Mouse (Mus musculus) midbrain, embryonic 12.5 days (tissue): Measurements from ENCODE around the gene Csf2rb. TPM values are rescaled to one million over a fixed set of nuclear protein-coding genes. Genes with fewer than 3 reads are reported as not detected.
"Not testable (repeated sequence)": the region's sequence is repeated elsewhere in the genome, so short reads cannot be mapped to it uniquely, and the experiment has no call there.

Experiments
- ATAC-seq: fragments of 200-750 bp; cut with Nextera tagmentation; 2 replicates; pipeline ENCODE4 v1.8.0; 2017; ENCODE audit warnings: low read depth, moderate TSS enrichment, moderate library complexity; ENCODE audit not compliant: low FRiP score
- H3K27ac ChIP-seq: fragments of 300-500 bp; sonication (generic); replicated peaks from 2 replicates; pipeline ENCODE4 v1.5.1; 2016; ENCODE audit warnings: mild to moderate bottlenecking
- H3K27me3 ChIP-seq: fragments of 300-500 bp; sonication (generic); 2 replicates; pipeline ENCODE4 v1.6.1; 2016; ENCODE audit warnings: mild to moderate bottlenecking
- H3K36me3 ChIP-seq: fragments of 300-500 bp; sonication (generic); 2 replicates; pipeline ENCODE4 v1.6.1; 2016
- H3K4me1 ChIP-seq: fragments of 300-500 bp; sonication (generic); 2 replicates; pipeline ENCODE4 v1.6.1; 2016
- H3K4me2 ChIP-seq: fragments of 300-500 bp; sonication (generic); replicated peaks from 2 replicates; pipeline ENCODE4 v1.6.1; 2016; ENCODE audit warnings: mild to moderate bottlenecking, moderate library complexity
- H3K4me3 ChIP-seq: fragments of 300-500 bp; sonication (generic); 2 replicates; pipeline ENCODE4 v1.5.1; 2016; ENCODE audit warnings: mild to moderate bottlenecking
- H3K9ac ChIP-seq: fragments of 300-500 bp; sonication (generic); replicated peaks from 2 replicates; pipeline ENCODE4 v1.6.1; 2016; ENCODE audit warnings: mild to moderate bottlenecking, moderate library complexity
- H3K9me3 ChIP-seq: fragments of 300-500 bp; sonication (generic); 2 replicates; pipeline ENCODE4 v1.6.1; 2016; ENCODE audit warnings: mild to moderate bottlenecking
- WGBS: fragments of 180-500 bp; shearing (Covaris S2); methylation state at CpG from one replicate; pipeline ENCODE4 v1.1.7; 2016; 5-methylcytosine and 5-hydroxymethylcytosine counted together
- polyA plus RNA-seq: library from polyadenylated mRNA; unstranded; fragments of >200 nt; fragmentation: Nextera tagmentation; extraction: Ambion mirVana; gene quantifications from 2 replicates; pipeline ENCODE4 v1.2.1, GENCODE M21; 2016

Gene Csf2rb
- polyA plus RNA-seq, 1 experiment from 2014 or later, result 0.97 TPM

DNA sequence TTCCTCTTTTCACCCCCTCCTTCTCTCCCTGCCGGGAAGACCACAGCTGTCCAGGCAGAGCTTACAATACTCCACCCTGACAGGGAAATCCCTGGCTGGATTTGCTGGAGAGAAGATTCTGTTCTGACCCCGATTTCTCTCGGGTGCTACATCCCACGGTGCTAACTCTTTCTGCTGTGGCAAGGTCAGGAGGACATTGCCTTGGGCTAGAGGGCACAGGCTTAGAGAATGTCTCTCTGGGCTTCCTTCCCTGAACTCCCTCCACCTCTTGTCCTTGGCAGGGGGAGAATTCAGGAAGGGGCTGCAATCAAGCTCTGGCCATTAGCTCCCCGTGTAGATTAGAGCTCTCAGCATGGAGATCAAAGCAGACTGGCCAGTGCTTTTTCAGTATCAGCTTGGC is 15.7 kb upstream of the Csf2rb start:
- Histone ChIP-seq H3K9me3 (no peaks in the 10 kb centered on the region), H3K4me1 (no peaks in the 10 kb centered on the region), H3K27ac (no peak overlapping the region), H3K4me2 (no peak overlapping the region), H3K9ac (no peak overlapping the region), H3K36me3 (no peaks in the 10 kb centered on the region), H3K27me3 (no peaks in the 10 kb centered on the region; the same call in 1 of the 2 replicates), H3K4me3 (no peak overlapping the region)
- ATAC-seq, result no peak
- 42% methylated on average over 5 of the region's 5 CpGs for WGBS

DNA sequence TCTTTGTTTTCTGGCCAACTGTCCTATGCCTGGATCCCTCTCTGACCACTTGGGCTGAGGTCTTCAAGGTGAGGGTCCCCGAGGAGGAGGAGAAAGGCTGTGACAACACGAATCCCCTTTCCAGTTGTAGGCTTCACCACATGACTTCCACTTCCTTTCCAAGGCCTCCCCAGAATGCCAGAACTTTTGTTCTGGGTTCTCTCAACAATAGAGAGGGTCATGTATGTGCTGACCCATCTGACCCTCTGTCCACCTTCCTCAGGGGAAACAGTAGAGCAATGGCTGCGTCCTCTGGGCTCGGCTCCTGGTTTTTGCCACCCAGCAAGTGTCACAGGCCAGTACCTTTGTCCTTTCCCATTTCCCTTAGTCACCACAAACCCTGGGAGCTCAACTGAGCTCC is 14.6 kb upstream of the Csf2rb start:
- Histone ChIP-seq H3K27me3 (no peaks in the 10 kb centered on the region), H3K9me3 (no peaks in the 10 kb centered on the region), H3K36me3 (no peaks in the 10 kb centered on the region), H3K27ac (no peak overlapping the region), H3K4me1 (no peaks in the 10 kb centered on the region), H3K9ac (no peak overlapping the region), H3K4me2 (no peak overlapping the region), H3K4me3 (no peak overlapping the region)
- 80% methylated on average over 4 of the region's 4 CpGs for WGBS
- ATAC-seq, result no peak

DNA sequence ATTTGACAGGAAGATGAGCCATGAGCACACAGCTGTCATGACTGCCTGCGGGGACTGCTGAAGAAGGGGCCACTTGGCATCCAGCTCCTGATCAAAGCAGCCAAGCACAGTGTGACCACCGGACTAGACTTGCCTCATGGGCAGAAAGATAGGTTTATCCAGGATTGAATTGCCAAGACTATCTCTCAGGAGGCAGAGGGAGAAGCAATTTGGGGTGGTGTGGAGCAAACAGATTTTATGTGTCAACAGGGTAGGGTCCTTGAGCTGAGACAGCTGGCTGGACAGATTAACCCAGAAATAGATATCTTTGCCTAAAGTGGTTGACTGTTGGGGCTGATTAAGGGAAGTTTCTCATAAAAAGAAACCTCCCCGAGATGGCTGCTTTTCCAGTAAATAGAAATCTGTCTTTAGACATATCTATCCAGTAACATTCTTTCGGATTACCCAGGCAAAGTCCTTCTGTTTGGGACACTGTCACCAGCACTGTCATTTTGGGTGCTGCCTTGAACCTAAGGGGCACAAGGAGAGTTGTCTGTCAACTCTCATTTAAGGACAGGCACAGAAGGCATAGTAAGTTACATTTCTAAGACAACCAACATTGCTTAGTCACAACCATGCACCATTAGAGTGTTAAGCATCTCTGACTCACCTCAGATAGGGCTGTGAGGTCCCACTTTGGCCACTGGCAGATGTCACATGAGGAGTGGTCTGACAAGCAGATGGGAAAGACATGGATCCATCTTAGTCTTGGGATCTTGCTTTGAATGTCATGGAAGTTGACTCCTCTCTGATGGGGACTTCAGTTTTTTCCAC is 12.9 kb upstream of the Csf2rb start:
- H3K9ac ChIP-seq, ATAC-seq, H3K4me3 ChIP-seq, H3K27me3 ChIP-seq, H3K4me2 ChIP-seq, H3K9me3 ChIP-seq, H3K36me3 ChIP-seq, H3K4me1 ChIP-seq, H3K27ac ChIP-seq: not testable (repeated sequence)
- WGBS, result 81% methylated on average over 4 of the region's 4 CpGs

DNA sequence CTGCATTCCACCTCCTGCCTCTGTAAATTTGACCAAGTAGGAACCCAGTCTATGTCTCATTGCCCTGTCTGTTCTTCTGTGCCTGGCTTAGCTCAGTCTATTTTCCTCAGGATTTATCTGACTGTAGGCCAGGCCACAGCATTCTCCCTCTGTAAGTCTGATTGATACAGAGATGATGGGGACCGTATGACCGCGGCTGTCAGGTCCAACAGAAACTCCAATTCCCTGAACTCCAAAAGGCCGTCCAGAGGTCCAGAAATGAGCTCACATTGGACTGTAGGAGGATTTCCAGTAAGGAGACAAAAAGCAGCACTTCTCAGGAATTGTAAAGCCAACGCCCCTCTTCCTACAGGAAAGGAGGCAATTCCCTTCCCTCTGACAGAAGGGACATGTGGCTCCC is 11.9 kb upstream of the Csf2rb start:
- H3K4me1 ChIP-seq, H3K27me3 ChIP-seq, H3K9ac ChIP-seq, H3K27ac ChIP-seq, H3K9me3 ChIP-seq, H3K4me3 ChIP-seq, ATAC-seq, H3K4me2 ChIP-seq, H3K36me3 ChIP-seq: not testable (repeated sequence)
- 87% methylated on average over 5 of the region's 5 CpGs for WGBS

DNA sequence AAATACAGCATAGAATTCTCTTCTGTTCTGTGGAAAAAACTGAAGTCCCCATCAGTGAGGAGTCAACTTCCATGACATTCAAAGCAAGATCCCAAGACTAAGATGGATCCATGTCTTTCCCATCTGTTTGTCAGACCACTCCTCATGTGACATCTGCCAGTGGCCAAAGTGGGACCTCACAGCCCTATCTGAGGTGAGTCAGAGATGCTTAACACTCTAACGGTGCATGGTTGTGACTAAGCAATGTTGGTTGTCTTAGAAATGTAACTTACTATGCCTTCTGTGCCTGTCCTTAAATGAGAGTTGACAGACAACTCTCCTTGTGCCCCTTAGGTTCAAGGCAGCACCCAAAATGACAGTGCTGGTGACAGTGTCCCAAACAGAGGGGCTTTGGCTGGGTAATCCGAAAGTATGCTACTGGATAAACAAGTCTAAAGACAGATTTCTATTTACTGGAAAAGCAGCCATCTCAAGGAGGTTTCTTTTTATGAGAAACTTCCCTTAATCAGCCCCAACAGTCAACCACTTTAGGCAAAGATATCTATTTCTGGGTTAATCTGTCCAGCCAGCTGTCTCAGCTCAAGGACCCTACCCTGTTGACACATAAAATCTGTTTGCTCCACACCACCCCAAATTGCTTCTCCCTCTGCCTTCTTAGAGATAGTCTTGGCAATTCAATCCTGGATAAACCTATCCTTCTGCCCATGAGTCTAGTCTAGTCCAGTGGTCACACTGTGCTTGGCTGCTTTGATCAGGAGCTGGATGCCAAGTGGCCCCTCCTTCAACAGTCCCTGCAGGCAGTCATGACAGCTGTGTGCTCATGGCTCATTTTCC is 7.0 kb upstream of the Csf2rb start:
- not testable (repeated sequence) for H3K27me3 ChIP-seq, ATAC-seq
- 88% methylated on average over 2 of the region's 2 CpGs for WGBS

DNA sequence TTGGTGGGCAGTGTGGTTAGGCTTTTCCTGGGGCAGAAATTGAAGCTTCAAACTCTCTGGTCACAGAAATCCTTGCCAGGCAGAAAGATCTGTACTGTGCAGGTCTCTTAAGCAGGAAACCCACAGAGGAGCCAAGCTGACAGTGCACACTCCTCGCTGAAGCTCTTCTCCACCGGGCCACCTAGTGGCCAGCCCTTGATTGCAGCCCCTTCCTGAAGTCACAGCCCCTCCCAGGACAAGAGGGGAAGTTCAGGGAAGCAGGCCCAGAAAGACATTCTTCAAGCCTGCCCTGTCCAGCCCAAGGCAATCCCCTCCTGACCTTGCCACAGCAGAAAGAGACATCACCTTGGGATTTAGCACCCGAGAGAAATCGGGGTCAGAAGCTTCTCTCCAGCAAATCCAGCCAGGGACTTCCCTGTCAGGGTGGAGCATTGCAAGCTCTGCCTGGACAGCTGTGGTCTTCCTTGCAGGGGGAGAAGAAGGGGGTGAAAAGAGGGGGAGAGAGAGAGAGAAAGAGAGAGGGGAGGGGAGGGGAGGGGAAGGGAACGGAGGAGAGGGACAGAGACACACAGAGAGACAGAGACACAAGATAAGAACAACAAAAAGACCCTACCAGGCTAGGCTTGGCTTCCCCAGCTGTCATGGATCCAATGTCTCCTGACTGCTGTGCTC is 4.6 kb upstream of the Csf2rb start:
- Histone ChIP-seq H3K36me3 (no peaks in the 10 kb centered on the region), H3K9ac (no peak overlapping the region), H3K27ac (no peak overlapping the region), H3K9me3 (no peaks in the 10 kb centered on the region), H3K4me3 (no peak overlapping the region), H3K4me2 (no peak overlapping the region), H3K4me1 (no peaks in the 10 kb centered on the region), H3K27me3 (peaks cover 6% of the 10 kb centered on the region; the same call in 1 of the 2 replicates)
- no peak for ATAC-seq
- 21% methylated on average over 5 of the region's 5 CpGs for WGBS

More for the DNA sequence above, 7.0 kb upstream of the Csf2rb start:
- not testable (repeated sequence) for H3K4me3 ChIP-seq, H3K36me3 ChIP-seq, H3K9me3 ChIP-seq, H3K27ac ChIP-seq, H3K4me2 ChIP-seq, H3K4me1 ChIP-seq, H3K9ac ChIP-seq

DNA sequence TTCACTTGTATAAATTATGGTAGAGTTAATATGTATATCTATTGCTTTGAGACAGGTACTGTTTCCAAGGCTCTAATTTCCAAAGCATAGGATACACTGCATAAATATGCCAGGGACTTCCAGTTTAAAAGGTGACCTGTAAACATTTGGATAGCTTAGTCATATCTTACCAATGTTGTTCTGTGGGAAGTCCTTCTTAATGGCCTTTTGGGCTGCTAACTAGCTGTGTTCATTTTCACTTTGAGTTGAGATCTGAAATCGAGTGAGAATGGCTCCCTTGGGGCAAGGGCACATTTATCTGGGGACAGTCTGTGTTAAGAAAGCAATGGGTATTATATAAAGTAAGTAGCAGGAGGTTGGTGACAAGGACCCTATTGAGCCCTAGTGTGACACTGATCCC is 2.2 kb upstream of the Csf2rb start:
- 89% methylated on average over 1 of the region's 1 CpGs for WGBS
- peaks cover 6% of the 10 kb centered on the region; the same call in 1 of the 2 replicates for H3K27me3 ChIP-seq

DNA sequence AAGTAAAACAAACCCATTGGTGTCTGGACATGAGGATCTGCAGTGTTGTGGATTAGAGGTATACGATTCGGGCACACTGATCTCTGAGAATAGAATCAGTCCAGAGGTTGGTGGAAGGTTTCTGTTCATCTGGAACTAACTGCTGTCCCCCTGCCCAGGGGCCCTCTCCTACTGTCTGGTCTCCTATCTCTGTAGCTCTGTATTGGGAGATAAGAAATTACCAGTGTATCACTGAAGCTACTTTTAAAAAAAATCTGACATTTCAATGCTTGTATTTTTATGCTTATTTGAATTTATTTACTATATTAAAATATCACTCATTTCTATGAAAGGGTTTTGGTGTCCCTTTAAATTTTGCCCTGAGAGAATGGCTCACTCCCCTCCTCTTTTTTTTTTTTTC is 1.3 kb upstream of the Csf2rb start:
- Histone ChIP-seq H3K4me3 (no peak overlapping the region), H3K27ac (no peak overlapping the region), H3K4me2 (no peak overlapping the region), H3K9me3 (no peaks in the 10 kb centered on the region), H3K36me3 (no peaks in the 10 kb centered on the region), H3K9ac (no peak overlapping the region), H3K4me1 (peaks cover 4% of the 10 kb centered on the region; the same call in 1 of the 2 replicates), H3K27me3 (peaks cover 6% of the 10 kb centered on the region; the same call in 1 of the 2 replicates)
- ATAC-seq, result no peak
- WGBS, result 87% methylated on average over 2 of the region's 2 CpGs

More for the DNA sequence above, 2.2 kb upstream of the Csf2rb start:
- Histone ChIP-seq H3K36me3 (no peaks in the 10 kb centered on the region), H3K4me2 (no peak overlapping the region), H3K9me3 (no peaks in the 10 kb centered on the region), H3K4me1 (no peaks in the 10 kb centered on the region), H3K9ac (no peak overlapping the region), H3K4me3 (no peak overlapping the region), H3K27ac (no peak overlapping the region)
- ATAC-seq, result no peak

DNA sequence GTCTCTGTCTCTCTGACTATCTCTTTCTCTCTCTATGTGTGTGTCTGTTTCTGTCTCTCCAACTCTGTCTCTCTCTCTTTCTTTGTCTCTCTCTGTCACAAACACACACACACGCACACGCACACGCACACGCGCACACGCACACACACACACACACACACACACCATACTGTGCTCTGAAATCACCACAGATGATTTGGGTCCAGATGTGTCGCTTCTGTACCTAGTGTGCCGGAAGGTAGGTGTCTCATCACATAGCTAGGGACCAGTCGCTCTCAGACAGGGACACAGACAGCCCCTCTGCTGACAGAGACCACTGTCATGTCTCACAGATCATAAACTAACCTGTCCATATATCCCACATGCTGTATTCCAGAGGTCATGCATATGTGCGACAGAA is 1.2 kb downstream of the Csf2rb start:
- Histone ChIP-seq H3K27ac (no peak overlapping the region), H3K4me1 (peaks cover 4% of the 10 kb centered on the region; the same call in 1 of the 2 replicates), H3K9ac (no peak overlapping the region), H3K27me3 (no peaks in the 10 kb centered on the region), H3K36me3 (no peaks in the 10 kb centered on the region), H3K4me2 (no peak overlapping the region), H3K4me3 (no peak overlapping the region), H3K9me3 (no peaks in the 10 kb centered on the region)
- no peak for ATAC-seq
- 91% methylated on average over 10 of the region's 10 CpGs for WGBS

DNA sequence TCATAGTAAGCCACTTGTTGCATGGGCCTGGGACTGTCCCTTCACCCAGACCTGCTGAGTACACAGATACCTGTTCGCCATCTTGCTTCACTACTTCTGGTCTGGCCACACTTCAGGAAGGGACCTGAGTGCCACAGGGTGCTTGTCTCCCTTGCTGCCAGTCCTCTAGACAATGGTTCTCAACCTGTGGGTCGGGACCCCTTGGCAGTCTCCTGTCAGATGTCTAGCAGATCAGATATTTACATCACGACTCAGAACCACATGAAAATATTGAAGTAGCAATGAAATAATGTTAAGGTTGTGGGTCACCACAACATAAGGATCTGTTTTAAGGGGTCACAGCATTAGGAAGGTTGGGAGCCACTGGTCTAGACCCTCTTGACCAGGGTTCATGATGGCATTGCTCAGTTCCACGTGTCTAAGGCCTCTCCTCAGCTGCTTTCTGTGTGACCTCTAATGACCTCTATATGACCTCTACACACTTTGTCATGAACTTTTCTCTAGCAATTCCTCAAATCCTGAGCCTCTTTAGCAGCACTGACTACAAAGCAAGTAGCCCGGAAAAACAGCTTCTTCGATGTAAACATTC is 2.3 kb downstream of the Csf2rb start:
- ATAC-seq, H3K4me2 ChIP-seq, H3K9ac ChIP-seq, H3K27me3 ChIP-seq, H3K9me3 ChIP-seq, H3K4me1 ChIP-seq, H3K4me3 ChIP-seq, H3K27ac ChIP-seq, H3K36me3 ChIP-seq: not testable (repeated sequence)
- WGBS, result 79% methylated on average over 6 of the region's 6 CpGs

DNA sequence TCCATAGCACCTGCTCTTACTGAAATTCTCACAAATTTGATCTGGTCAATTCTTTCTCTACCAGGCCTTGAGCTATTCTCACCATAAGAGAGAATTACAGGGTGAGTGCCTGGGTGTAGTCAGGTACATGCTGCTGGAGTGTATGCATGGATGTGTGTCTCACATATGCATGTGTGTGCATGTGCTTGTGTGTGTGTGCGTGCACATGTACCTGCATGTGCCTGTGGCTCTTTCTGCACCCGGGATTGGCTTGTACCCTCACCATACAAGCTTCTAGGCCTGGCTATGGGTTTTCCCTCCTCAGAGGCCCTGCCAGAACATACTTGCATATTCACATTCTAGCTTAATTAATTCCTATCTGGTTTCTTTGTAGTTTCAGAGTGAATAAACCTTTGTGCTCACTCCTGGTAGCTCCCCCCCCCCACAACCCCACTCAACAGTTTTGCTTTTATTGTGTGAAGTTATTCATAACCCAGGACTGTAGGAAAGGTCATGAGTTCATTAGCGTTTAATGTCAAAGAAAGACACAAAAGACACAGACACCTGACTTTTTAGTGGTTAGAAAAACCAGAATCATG is 3.1 kb downstream of the Csf2rb start:
- ATAC-seq, result no peak
- H3K36me3 ChIP-seq, result no peaks in the 10 kb centered on the region
- H3K9ac ChIP-seq, result no peak overlapping the region
- no peak overlapping the region for H3K27ac ChIP-seq
- no peaks in the 10 kb centered on the region for H3K27me3 ChIP-seq
- peaks cover 4% of the 10 kb centered on the region; the same call in 1 of the 2 replicates for H3K4me1 ChIP-seq
- no peaks in the 10 kb centered on the region for H3K9me3 ChIP-seq
- no peak overlapping the region for H3K4me3 ChIP-seq
- 79% methylated on average over 3 of the region's 3 CpGs for WGBS
- no peak overlapping the region for H3K4me2 ChIP-seq
